Mouse (Mus musculus) liver, embryonic 14.5 days (tissue): Measurements from ENCODE around the gene Rpl36-ps4.
"Not testable (repeated sequence)": the region's sequence is repeated elsewhere in the genome, so short reads cannot be mapped to it uniquely, and the experiment has no call there.

ENCODE experiments used
- CTCF ChIP-seq: IDR thresholded peaks from 2 replicates; pipeline ENCODE4 v1.5.1; 2016; ENCODE audit warnings: antibody characterized with exemption, low read depth, control low read depth
- EP300 ChIP-seq: IDR thresholded peaks from 2 replicates; pipeline ENCODE4 v1.6.1; 2016; ENCODE audit warnings: antibody characterized with exemption, low read depth

DNA sequence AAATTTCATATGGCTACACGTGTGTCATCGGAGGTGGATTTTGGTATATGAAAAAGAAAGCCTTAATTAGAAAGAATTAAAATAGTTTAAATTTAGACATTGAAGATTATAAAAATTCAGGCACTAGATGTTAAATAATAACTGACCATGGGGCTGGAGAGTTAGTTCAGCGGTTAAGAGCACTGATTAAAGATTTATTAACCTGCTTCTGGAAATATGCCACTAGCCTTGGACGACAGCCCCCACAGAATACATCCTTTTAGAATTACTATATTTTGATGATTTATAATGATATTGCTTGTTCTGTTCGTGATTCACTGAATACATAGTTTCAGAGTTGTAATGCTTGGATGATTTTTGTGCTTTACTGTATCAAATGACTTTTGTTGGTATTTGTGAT lies 39.2 kb downstream of the Rpl36-ps4 start:
- TF ChIP-seq EP300, CTCF: not testable (repeated sequence)
